Mouse (Mus musculus) stomach, postnatal 0 days (tissue): ENCODE measurements around the gene Rasl10b.

Source experiments
- CTCF ChIP-seq: IDR thresholded peaks from 2 replicates; pipeline ENCODE4 v1.5.1; 2016; ENCODE audit warnings: antibody characterized with exemption, low read depth, mild to moderate bottlenecking, moderate library complexity
- EP300 ChIP-seq: optimal IDR thresholded peaks from 2 replicates; pipeline ENCODE3; 2016; ENCODE audit warnings: antibody characterized with exemption

DNA sequence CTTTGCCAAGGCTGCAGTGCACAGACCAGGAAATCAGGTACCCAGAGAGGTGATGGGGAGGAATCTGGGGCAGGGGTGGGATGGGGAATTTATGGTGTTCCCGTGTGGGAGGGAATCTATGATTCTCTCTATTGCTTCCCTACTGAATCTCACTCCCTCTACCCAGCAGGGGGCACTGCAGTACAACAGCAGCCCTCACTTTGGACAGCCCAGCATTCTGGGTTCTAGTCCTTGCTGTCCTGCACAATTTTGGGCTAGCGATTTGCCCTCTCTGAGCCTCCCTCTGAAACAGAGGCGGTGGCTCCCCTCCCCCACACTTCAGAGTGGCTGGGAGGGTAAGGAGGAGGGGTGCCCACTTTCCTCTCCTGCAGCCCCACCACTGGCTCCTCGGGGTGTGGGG lies 11.4 kb downstream of the Rasl10b start:
- TF ChIP-seq CTCF: peak; percentile 51
- TF ChIP-seq EP300: no peak
